Mouse (Mus musculus): ENCODE measurements around the gene Gm4869. TPM values are rescaled to one million over a fixed set of nuclear protein-coding genes. Genes with fewer than 3 reads are reported as not detected.
A peak's percentile ranks its signal among the peaks of the same experiment; 100 is the strongest.
"Not testable (repeated sequence)": the region's sequence is repeated elsewhere in the genome, so short reads cannot be mapped to it uniquely, and the experiment has no call there.

Gene Gm4869
- polyA plus RNA-seq, 1 experiment from 2014 or later = not detected

GRCm38 (mm10) chr5:140481458-140481857 lies 36.0 kb downstream of the Gm4869 start:
- H3K4me3 ChIP-seq (replicated peaks) = no peak overlapping the region
- H3K9me3 ChIP-seq (replicated peaks) = no peaks in the 10 kb centered on the region
- H3K27ac ChIP-seq (replicated peaks) = no peak overlapping the region
- whole genome bisulfite sequencing = 81% methylated on average over 4 of the region's 4 CpGs
- H3K9ac ChIP-seq (replicated peaks) = no peak overlapping the region
- H3K4me2 ChIP-seq = no peak overlapping the region
- no peaks in the 10 kb centered on the region for H3K27me3 ChIP-seq (replicated peaks)
- no peaks in the 10 kb centered on the region for H3K4me1 ChIP-seq
- no peaks in the 10 kb centered on the region for H3K36me3 ChIP-seq
- ATAC-seq (ENCODE audit: low FRiP score) = no peak

GRCm38 (mm10) chr5:140491142-140491541 lies 45.7 kb downstream of the Gm4869 start:
- 58% methylated on average over 6 of the region's 6 CpGs for WGBS
- H3K4me2 ChIP-seq = no peak overlapping the region
- no peak overlapping the region for H3K27ac ChIP-seq (replicated peaks)
- no peak overlapping the region for H3K9ac ChIP-seq (replicated peaks)
- H3K27me3 ChIP-seq (replicated peaks) = peaks cover 8% of the 10 kb centered on the region; the same call in 1 of the 2 replicates
- no peaks in the 10 kb centered on the region for H3K36me3 ChIP-seq
- H3K4me1 ChIP-seq = no peaks in the 10 kb centered on the region
- H3K9me3 ChIP-seq (replicated peaks) = no peaks in the 10 kb centered on the region
- no peak for ATAC-seq (ENCODE audit: low FRiP score)
- no peak overlapping the region for H3K4me3 ChIP-seq (replicated peaks)

GRCm38 (mm10) chr5:140492684-140493233 lies 47.3 kb downstream of the Gm4869 start:
- H3K27ac ChIP-seq (replicated peaks) = no peak overlapping the region
- H3K9ac ChIP-seq (replicated peaks) = no peak overlapping the region
- no peak overlapping the region for H3K4me3 ChIP-seq (replicated peaks)
- WGBS = 28% methylated on average over 11 of the region's 11 CpGs
- H3K27me3 ChIP-seq (replicated peaks) = peaks cover 6% of the 10 kb centered on the region; the same call in 1 of the 2 replicates
- H3K4me1 ChIP-seq = no peaks in the 10 kb centered on the region
- no peak overlapping the region for H3K4me2 ChIP-seq
- no peaks in the 10 kb centered on the region for H3K36me3 ChIP-seq
- no peak for ATAC-seq (ENCODE audit: low FRiP score)
- H3K9me3 ChIP-seq (replicated peaks) = no peaks in the 10 kb centered on the region

- Histone ChIP-seq H3K9ac (replicated peaks) (no peak overlapping the region), H3K4me3 (replicated peaks) (no peak overlapping the region), H3K27ac (replicated peaks) (no peak overlapping the region), H3K9me3 (replicated peaks) (no peaks in the 10 kb centered on the region), H3K4me1 (peaks cover 9% of the 10 kb centered on the region), H3K4me2 (no peak overlapping the region), H3K36me3 (no peaks in the 10 kb centered on the region), H3K27me3 (replicated peaks) (no peaks in the 10 kb centered on the region)
- ATAC-seq (ENCODE audit: low FRiP score) = no peak
- WGBS = 89% methylated on average over 6 of the region's 6 CpGs
Observed at GRCm38 (mm10) chr5:140498176-140498575, 52.7 kb downstream of the Gm4869 start.

GRCm38 (mm10) chr5:140500736-140501135 lies 55.3 kb downstream of the Gm4869 start:
- no peaks in the 10 kb centered on the region for H3K27me3 ChIP-seq (replicated peaks)
- no peak for ATAC-seq (ENCODE audit: low FRiP score)

GRCm38 (mm10) chr5:140501982-140502836 lies 56.8 kb downstream of the Gm4869 start:
- H3K4me3 ChIP-seq (replicated peaks) = no peak overlapping the region
- H3K4me1 ChIP-seq = peaks cover 37% of the 10 kb centered on the region
- H3K36me3 ChIP-seq = no peaks in the 10 kb centered on the region
- H3K4me2 ChIP-seq = peak overlapping the region; percentile 46
- no peak overlapping the region for H3K27ac ChIP-seq (replicated peaks)
- 21% methylated on average over 14 of the region's 14 CpGs for WGBS
- no peaks in the 10 kb centered on the region for H3K9me3 ChIP-seq (replicated peaks)
- ATAC-seq (ENCODE audit: low FRiP score) = no peak
- peak overlapping the region; percentile 29; the same call in 1 of the 2 replicates for H3K9ac ChIP-seq (replicated peaks)
- H3K27me3 ChIP-seq (replicated peaks) = no peaks in the 10 kb centered on the region

More at GRCm38 (mm10) chr5:140500736-140501135, 55.3 kb downstream of the Gm4869 start:
- Histone ChIP-seq H3K9ac (replicated peaks) (no peak overlapping the region), H3K4me2 (no peak overlapping the region), H3K9me3 (replicated peaks) (no peaks in the 10 kb centered on the region), H3K36me3 (no peaks in the 10 kb centered on the region), H3K4me1 (peaks cover 22% of the 10 kb centered on the region), H3K4me3 (replicated peaks) (no peak overlapping the region), H3K27ac (replicated peaks) (no peak overlapping the region)
- WGBS = 87% methylated on average over 6 of the region's 6 CpGs

- peak overlapping the region; percentile 45 for H3K9ac ChIP-seq (replicated peaks)
Observed at GRCm38 (mm10) chr5:140502925-140503324, 57.5 kb downstream of the Gm4869 start.

GRCm38 (mm10) chr5:140505208-140505780 lies 59.8 kb downstream of the Gm4869 start, which contains the start of gene Chst12:
Gene Chst12, plus strand, starts transcription at chr5:140505550.
- Histone ChIP-seq H3K4me2 (peak within 1 kb of the TSS; percentile 71), H3K36me3 (no peaks in the 10 kb centered on the region), H3K27ac (replicated peaks) (peak within 1 kb of the TSS; percentile 84), H3K9me3 (replicated peaks) (no peaks in the 10 kb centered on the region), H3K9ac (replicated peaks) (peak within 1 kb of the TSS; percentile 72), H3K27me3 (replicated peaks) (no peaks in the 10 kb centered on the region), H3K4me3 (replicated peaks) (peak within 1 kb of the TSS; percentile 67), H3K4me1 (peaks cover 66% of the 10 kb centered on the region)
- under 1% methylated on average over 37 of the region's 38 CpGs for WGBS
- ATAC-seq (ENCODE audit: low FRiP score) = peak; percentile 96

More at GRCm38 (mm10) chr5:140502925-140503324, 57.5 kb downstream of the Gm4869 start:
- Histone ChIP-seq H3K4me3 (replicated peaks) (0 out of 2 replicates have a peak overlapping the region, but pooled peaks have one; percentile 9), H3K4me2 (peak overlapping the region; percentile 46), H3K4me1 (peaks cover 43% of the 10 kb centered on the region)
- ATAC-seq (ENCODE audit: low FRiP score); H3K27me3 ChIP-seq (replicated peaks); H3K36me3 ChIP-seq; H3K27ac ChIP-seq (replicated peaks); H3K9me3 ChIP-seq (replicated peaks): not testable (repeated sequence)
- 3% methylated on average over 12 of the region's 12 CpGs for WGBS

GRCm38 (mm10) chr5:140506096-140506794 lies 60.8 kb downstream of the Gm4869 start:
- Histone ChIP-seq H3K4me3 (replicated peaks) (peak overlapping the region; percentile 67), H3K9ac (replicated peaks) (peak overlapping the region; percentile 72), H3K36me3 (no peaks in the 10 kb centered on the region), H3K27ac (replicated peaks) (peak overlapping the region; percentile 84), H3K4me1 (peaks cover 75% of the 10 kb centered on the region), H3K9me3 (replicated peaks) (no peaks in the 10 kb centered on the region), H3K4me2 (peak overlapping the region; percentile 71), H3K27me3 (replicated peaks) (no peaks in the 10 kb centered on the region)
- WGBS = 35% methylated on average over 22 of the region's 22 CpGs
- ATAC-seq (ENCODE audit: low FRiP score) = peak; percentile 37

GRCm38 (mm10) chr5:140507466-140508208 lies 62.2 kb downstream of the Gm4869 start:
- Histone ChIP-seq H3K4me2 (peak overlapping the region; percentile 71; the same call in 1 of the 2 replicates), H3K36me3 (no peaks in the 10 kb centered on the region), H3K27me3 (replicated peaks) (no peaks in the 10 kb centered on the region), H3K27ac (replicated peaks) (no peak overlapping the region), H3K4me3 (replicated peaks) (no peak overlapping the region), H3K4me1 (peaks cover 73% of the 10 kb centered on the region), H3K9me3 (replicated peaks) (no peaks in the 10 kb centered on the region), H3K9ac (replicated peaks) (no peak overlapping the region)
- ATAC-seq (ENCODE audit: low FRiP score) = no peak
- 90% methylated on average over 14 of the region's 14 CpGs for WGBS

- H3K4me1 ChIP-seq = peaks cover 64% of the 10 kb centered on the region
- WGBS = 44% methylated on average over 8 of the region's 8 CpGs
Observed at GRCm38 (mm10) chr5:140508686-140509085, 63.2 kb downstream of the Gm4869 start.

More at GRCm38 (mm10) chr5:140508686-140509085, 63.2 kb downstream of the Gm4869 start:
- Histone ChIP-seq H3K36me3 (no peaks in the 10 kb centered on the region), H3K9ac (replicated peaks) (no peak overlapping the region), H3K4me3 (replicated peaks) (no peak overlapping the region), H3K27me3 (replicated peaks) (no peaks in the 10 kb centered on the region), H3K27ac (replicated peaks) (no peak overlapping the region), H3K9me3 (replicated peaks) (no peaks in the 10 kb centered on the region), H3K4me2 (no peak overlapping the region)
- no peak for ATAC-seq (ENCODE audit: low FRiP score)

Data from neural tube, embryonic 15.5 days (tissue).